Mouse (Mus musculus) layer of hippocampus, adult 9-10 months (tissue): Measurements from ENCODE around the gene Wfdc8.

Experiments used
- DNase-seq: peaks from one replicate; pipeline ENCODE4 v3.0.0; 2022; ENCODE audit warnings: low spot score

Gene Wfdc8

DNA sequence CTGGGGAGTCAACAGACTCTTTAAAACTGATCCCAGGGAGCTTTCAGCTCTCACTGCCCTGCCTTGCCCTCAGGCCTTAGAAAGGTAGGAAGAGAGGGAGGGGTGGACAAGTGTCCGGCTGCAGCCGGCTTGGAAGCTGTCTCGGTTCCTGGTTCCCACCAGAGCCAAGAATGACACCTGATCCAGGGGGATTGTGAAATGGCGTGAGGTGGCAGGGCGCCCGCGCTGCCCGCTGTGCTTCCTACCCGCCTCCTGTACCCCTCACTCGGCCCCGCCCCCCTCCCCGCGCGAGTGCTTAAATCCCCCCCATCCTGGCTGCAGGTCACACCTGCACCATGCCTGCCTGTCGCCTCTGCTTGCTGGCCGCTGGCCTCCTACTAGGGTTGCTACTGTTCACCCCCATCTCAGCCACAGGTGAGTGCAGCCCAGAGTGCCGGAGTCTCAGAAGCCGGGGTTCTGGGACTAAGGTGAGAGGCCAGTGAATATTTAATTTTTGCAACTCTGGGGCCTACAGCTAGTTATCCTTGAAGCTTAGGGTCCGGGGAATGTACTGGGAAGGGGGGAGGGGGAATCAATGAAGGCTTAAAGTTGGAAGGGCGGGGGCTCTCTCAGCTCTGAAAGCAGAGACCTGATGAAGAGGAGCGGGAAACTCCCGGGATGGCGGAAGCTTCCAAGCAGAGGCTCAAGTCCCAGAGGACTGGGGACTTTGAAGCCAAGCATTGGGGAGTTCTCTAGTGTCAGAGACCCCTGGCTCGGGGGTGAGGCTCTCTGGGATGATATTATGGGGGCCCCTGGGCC lies 50.8 kb downstream of the Wfdc8 start, which contains the start of gene Wfdc2:
Wfdc2 (plus strand) TSS at position 23 of the 798 bp plus-strand sequence.
- no peak for DNase-seq

DNA sequence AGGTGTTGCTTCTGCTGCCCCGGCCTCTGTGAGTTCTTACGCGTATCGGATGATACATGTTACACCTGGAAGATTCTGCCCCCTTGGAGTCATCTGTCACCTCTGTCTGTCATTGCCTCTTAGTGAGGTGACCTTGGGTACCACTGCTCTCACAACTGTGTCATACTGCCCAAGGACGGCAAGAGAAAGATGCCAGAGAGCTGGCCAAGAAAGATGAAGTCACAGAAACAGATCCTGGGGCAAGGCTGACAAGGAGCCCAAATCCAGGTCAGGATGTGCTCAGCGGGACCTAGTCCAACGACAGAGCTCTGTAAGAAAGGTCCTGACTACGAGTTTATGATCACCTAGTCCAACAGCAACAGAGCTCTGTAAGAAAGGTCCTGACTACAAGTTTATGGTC lies 53.3 kb downstream of the Wfdc8 start:
- no peak for DNase-seq

DNA sequence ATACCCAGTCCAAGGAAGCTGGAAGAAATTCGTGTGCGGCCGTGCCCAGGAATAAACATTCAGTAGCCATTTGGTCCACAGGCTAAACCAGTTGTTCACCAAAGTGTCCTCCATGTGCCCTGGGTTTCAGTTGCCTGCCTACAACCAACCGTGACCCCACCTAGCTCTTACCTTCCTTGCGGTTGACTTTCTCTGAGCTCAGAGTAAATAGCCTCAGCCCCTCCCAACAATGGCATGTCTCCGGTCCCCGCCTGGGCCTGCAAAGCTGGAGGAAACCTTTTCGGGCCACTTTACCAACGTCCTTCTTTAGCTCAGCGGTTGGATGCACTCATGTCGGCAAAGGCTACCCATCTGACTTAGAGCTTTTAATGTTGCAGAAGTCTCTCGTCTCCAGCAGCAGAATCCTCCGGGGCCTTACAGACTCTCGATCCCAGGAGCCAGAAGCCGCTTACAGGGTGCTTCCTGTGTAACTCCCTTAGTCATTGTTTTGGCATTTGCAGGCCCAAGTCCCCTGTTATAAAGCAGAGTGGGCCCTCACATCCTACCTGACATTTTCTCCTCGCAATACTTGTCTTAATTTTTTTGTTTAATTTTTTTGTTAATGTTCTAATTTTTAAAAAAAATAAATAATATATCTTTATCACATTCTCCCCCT lies 54.3 kb downstream of the Wfdc8 start:
- no peak for DNase-seq

DNA sequence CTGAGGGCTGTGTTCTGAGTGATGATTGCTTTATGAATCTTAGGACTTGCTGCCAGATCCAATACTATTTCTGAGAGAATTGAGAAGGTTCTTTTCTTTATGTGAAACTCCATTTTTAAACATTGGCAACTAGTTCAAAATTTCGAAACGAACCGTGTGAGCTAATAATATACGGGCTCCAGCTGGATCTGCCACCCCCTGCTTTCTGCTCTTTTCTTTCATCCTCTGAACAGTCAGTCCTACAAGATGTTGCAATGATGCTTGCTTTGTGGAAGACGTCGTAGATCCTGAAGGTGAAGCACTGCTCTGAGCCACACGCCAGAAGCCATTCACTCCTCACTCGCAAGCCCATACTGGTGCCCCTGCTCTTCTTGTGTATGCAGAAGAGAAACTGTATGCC lies 55.0 kb downstream of the Wfdc8 start:
- peak; percentile 49 for DNase-seq

DNA sequence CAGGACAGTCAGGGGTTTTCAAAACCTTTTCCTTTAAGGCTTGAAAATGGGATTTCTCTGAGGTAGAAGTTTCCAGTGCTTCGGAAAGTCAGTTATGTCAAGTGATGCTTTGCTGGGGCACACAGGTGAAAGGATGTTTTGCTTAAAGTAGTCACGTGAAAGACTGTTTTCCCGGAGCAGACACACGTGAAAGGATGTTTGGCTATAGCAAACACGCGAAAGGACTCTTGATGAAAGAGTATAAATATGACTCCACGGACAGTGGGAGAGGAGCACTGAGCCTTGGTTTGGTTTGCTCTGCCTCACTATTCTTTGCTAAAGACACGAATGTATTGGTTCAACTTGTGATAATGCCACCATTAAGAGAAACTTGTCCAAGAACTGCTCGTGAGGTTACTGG lies 61.9 kb downstream of the Wfdc8 start:
- DNase-seq: no peak

DNA sequence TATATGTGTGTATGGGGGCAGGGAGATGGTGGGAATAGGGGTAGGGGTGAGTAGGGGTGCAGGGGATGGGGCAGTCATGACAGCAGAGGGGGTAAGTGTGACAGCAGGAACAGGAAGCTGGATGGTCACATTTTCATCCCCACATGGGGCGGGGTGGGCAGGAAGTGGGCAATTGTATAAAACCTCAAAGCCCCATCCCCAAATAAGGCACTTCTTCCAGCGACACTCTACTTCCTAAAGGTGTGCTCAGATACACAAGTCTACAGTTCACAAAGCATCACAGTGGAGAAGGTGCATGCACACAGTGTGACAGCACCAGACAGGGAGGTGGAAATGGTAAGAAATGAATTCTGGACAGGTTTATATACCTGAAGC lies 62.5 kb downstream of the Wfdc8 start:
- no peak for DNase-seq

DNA sequence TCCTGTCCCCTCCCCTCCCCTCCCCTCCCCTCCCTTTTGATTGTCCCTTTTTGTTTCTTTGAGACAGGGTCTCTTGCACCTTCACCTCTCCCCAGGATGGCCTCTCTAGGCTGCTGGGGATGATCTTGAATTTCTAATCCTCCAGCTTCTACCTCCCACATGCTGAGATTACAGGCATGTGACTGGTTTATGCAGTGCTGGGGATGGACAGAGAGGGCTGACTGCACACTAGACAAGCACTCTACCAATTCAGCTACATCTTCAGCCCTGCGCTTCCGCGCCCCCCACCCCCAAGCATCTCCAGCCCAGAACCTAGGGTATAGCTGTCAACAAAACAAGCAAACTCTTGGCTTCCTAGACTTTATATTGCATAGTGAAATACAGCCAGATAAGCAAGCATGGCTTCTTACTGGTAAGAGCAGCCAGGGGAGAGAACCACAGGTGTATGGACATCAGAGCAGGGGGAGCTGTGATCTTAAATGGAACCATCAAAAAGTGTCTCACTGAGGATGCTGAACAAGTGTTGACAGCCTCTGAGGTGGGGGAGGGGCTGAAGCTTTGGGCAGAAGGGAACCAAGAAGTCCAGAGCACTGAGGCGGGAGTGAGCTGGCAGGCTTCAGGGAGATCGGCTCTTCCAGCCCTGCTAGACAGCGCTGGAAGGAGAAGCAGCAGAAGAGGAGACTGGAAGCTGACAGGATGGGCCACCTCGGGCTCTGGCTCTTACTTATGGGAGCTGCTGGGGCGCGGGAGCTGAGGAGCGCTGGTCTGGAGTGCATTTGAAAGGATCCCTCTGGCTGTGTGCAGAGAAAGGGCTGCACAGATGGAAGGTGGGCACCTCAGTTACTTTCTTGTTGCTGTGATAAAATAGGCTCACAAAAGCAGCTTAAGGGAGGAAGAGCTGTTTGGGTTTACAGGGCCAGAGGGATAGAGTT lies 63.2 kb downstream of the Wfdc8 start:
- DNase-seq: no peak

DNA sequence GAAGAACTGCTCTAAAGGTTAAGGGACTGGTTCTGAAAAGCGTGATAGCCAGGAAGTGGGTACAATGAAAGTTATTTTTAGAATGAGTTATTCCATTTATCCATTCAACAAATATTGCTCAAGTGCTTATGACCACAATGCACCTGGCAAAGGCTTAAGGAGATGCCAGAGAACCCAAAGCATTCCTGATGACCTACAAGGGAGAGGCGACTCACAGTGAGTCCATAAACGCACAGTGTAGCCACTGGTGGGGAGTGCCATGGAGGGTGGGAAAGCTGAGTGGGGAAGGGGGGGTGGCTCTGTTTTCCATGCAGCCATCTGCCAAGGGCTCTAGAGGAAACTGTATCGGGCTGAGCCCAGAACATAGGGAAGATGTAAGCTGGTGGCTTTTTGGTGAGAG lies 64.1 kb downstream of the Wfdc8 start:
- DNase-seq: no peak
